Mouse (Mus musculus): ENCODE data around the gene Foxi2. TPM values are rescaled to one million over a fixed set of nuclear protein-coding genes. Genes with fewer than 3 reads are reported as not detected.

Gene Foxi2
- total RNA-seq, 2 experiments from 2014 or later, result not detected

Other genes starting within 250 kb of the Foxi2 start
- not detected for gene Nps, start 151.6 kb upstream of the Foxi2 start, total RNA-seq (2021)
- gene Clrn3, start 118.3 kb downstream of the Foxi2 start, total RNA-seq (2021), result not detected
- gene Ptpre, start 127.2 kb downstream of the Foxi2 start, total RNA-seq (2021), result 1 to 10 TPM; 3.3 to 3.5 TPM